Mouse (Mus musculus) brain, embryonic 14.5 days (tissue): ENCODE results near the gene Hrc.

ENCODE experiments used
- CTCF ChIP-seq: fragments of 200-500 bp; IDR thresholded peaks from 2 replicates; pipeline ENCODE4 v1.5.1; 2012; ENCODE audit warnings: inconsistent platforms, mild to moderate bottlenecking, moderate library complexity, borderline replicate concordance; ENCODE audit not compliant: insufficient read depth, insufficient read length; ENCODE audit errors: extremely low read depth
- POLR2A ChIP-seq: fragments of 200-500 bp; IDR thresholded peaks from 2 replicates; pipeline ENCODE4 v1.6.1; 2012; ENCODE audit warnings: mild to moderate bottlenecking, inconsistent platforms, borderline replicate concordance; ENCODE audit not compliant: poor library complexity, insufficient read depth, insufficient read length, severe bottlenecking; ENCODE audit errors: extremely low read depth

- TF ChIP-seq CTCF: no peak
- no peak for TF ChIP-seq POLR2A
Observed at GRCm38 (mm10) chr7:45296626-45297025, 38.5 kb upstream of the Hrc start.
